Mouse (Mus musculus) gastrocnemius, postnatal 36 days (tissue): ENCODE data around the gene Cmip. TPM values are rescaled to one million over a fixed set of nuclear protein-coding genes. Genes with fewer than 3 reads are reported as not detected.

Experiments
- DNase-seq, 2 experiments: peaks; one replicate each; pipeline ENCODE4 v3.0.0; 2022
- intact Hi-C: fragments of 180-260 bp; cut with DNase I; formaldehyde crosslinking; loops from one replicate; pipeline ENCODE4 v1.15.1; 2025
- long read RNA-seq, 2 experiments: library from polyadenylated mRNA; stranded (forward); transcript quantifications; one replicate each; pipeline ENCODE4 v2.0.0; 2021
- total RNA-seq, 2 experiments: library from RNA; stranded (reverse); gene quantifications; 2 replicates each; pipeline ENCODE4 v1.2.3; 2021

The Cmip gene
- total RNA-seq: 1 to 10 TPM; 7.4 to 9.6 TPM
- long read RNA-seq, experiment 1, partial matches to known transcripts: 1 of 1 reads
- long read RNA-seq, experiment 1, other reads (novel, unspliced or antisense): 0 of 1 reads
- long read RNA-seq, experiment 2, partial matches to known transcripts: 0 of 1 reads
- long read RNA-seq, experiment 2, other reads (novel, unspliced or antisense): 1 of 1 reads

GRCm38 (mm10) chr8:117257029-117257820, at the start of gene Cmip:
Gene Cmip (plus strand): TSS chr8:117257064.
- intact Hi-C loops: loop anchor here (5.0 to 10.0 kb wide), 2 partner anchors 50 to 108 kb away; no protein-coding TSS in a partner anchor
- DNase-seq: peak; percentile 23 to 52

GRCm38 (mm10) chr8:117209150-117209549, 47.7 kb upstream of the Cmip start:
- DNase-seq: no peak
- intact Hi-C loops: no loop called here

GRCm38 (mm10) chr8:117212100-117212499, 44.8 kb upstream of the Cmip start:
- intact Hi-C loops: no loop called here
- no peak for DNase-seq

GRCm38 (mm10) chr8:117217724-117218123, 39.1 kb upstream of the Cmip start:
- DNase-seq: no peak
- intact Hi-C loops: no loop called here

GRCm38 (mm10) chr8:117222396-117222795, 34.5 kb upstream of the Cmip start:
- no peak for DNase-seq
- intact Hi-C loops: no loop called here

- peak; percentile 78 to 81 for DNase-seq
- intact Hi-C loops: loop anchor here (2.0 kb wide), 1 partner anchor 246 kb away; no protein-coding TSS in a partner anchor
These were observed 32.2 kb upstream of the Cmip start for GRCm38 (mm10) chr8:117224630-117225029.

GRCm38 (mm10) chr8:117226306-117226705, 30.6 kb upstream of the Cmip start:
- intact Hi-C loops: loop anchor here (1.0 to 2.0 kb wide), 2 partner anchors 148 to 237 kb away; no protein-coding TSS in a partner anchor

GRCm38 (mm10) chr8:117227339-117227738, 29.5 kb upstream of the Cmip start:
- DNase-seq: no peak
- intact Hi-C loops: loop anchor here (2.0 kb wide), 1 partner anchor 147 kb away; no protein-coding TSS in a partner anchor

More at GRCm38 (mm10) chr8:117226306-117226705, 30.6 kb upstream of the Cmip start:
- no peak for DNase-seq

- no peak for DNase-seq
- intact Hi-C loops: no loop called here
These were observed 23.7 kb upstream of the Cmip start for GRCm38 (mm10) chr8:117233199-117233598.

GRCm38 (mm10) chr8:117236531-117236930, 20.3 kb upstream of the Cmip start:
- no peak for DNase-seq
- intact Hi-C loops: no loop called here

GRCm38 (mm10) chr8:117240326-117240725, 16.5 kb upstream of the Cmip start:
- intact Hi-C loops: no loop called here
- no peak for DNase-seq

- intact Hi-C loops: no loop called here
- no peak for DNase-seq
These were observed 15.9 kb upstream of the Cmip start for GRCm38 (mm10) chr8:117240841-117241494.

GRCm38 (mm10) chr8:117241848-117242247, 15.0 kb upstream of the Cmip start:
- no peak for DNase-seq
- intact Hi-C loops: no loop called here

GRCm38 (mm10) chr8:117242286-117242685, 14.6 kb upstream of the Cmip start:
- DNase-seq: no peak
- intact Hi-C loops: no loop called here

- no peak for DNase-seq
- intact Hi-C loops: no loop called here
These were observed 12.3 kb upstream of the Cmip start for GRCm38 (mm10) chr8:117244601-117245000.

GRCm38 (mm10) chr8:117248341-117248740, 8.5 kb upstream of the Cmip start:
- intact Hi-C loops: no loop called here
- DNase-seq: no peak

- no peak for DNase-seq
- intact Hi-C loops: loop anchor here (10.0 kb wide), 1 partner anchor 114 kb away; no protein-coding TSS in a partner anchor
These were observed 5.7 kb upstream of the Cmip start for GRCm38 (mm10) chr8:117251086-117251681.

GRCm38 (mm10) chr8:117252650-117253049, 4.2 kb upstream of the Cmip start:
- DNase-seq: no peak
- intact Hi-C loops: loop anchor here (10.0 kb wide), 1 partner anchor 112 kb away; no protein-coding TSS in a partner anchor

- no peak for DNase-seq
- intact Hi-C loops: loop anchor here (10.0 kb wide), 1 partner anchor 111 kb away; no protein-coding TSS in a partner anchor
These were observed 3.2 kb upstream of the Cmip start for GRCm38 (mm10) chr8:117253390-117254269.
